Mouse (Mus musculus): ENCODE data around the gene Rnls. TPM values are rescaled to one million over a fixed set of nuclear protein-coding genes. Genes with fewer than 3 reads are reported as not detected.

The Rnls gene
- polyA plus RNA-seq, 1 experiment = 1.0 TPM

- DNase-seq (ENCODE audit: extremely low spot score in 1 of 2, low spot score in 1 of 2) = no peak
Measured at GRCm38 (mm10) chr19:33264224-33264993, 127.7 kb downstream of the Rnls start.

GRCm38 (mm10) chr19:33262421-33262820 is 129.7 kb downstream of the Rnls start:
- no peak for DNase-seq (ENCODE audit: extremely low spot score in 1 of 2, low spot score in 1 of 2)

GRCm38 (mm10) chr19:33259164-33259563 is 132.9 kb downstream of the Rnls start:
- no peak for DNase-seq (ENCODE audit: extremely low spot score in 1 of 2, low spot score in 1 of 2)

GRCm38 (mm10) chr19:33253893-33254292 is 138.2 kb downstream of the Rnls start:
- DNase-seq (ENCODE audit: extremely low spot score in 1 of 2, low spot score in 1 of 2) = no peak

- DNase-seq (ENCODE audit: extremely low spot score in 1 of 2, low spot score in 1 of 2) = peak; percentile 60 to 78
Measured at GRCm38 (mm10) chr19:33252226-33252625, 139.9 kb downstream of the Rnls start.

- no peak for DNase-seq (ENCODE audit: extremely low spot score in 1 of 2, low spot score in 1 of 2)
Measured at GRCm38 (mm10) chr19:33244196-33244595, 147.9 kb downstream of the Rnls start.

GRCm38 (mm10) chr19:33240386-33240785 is 151.7 kb downstream of the Rnls start:
- peak in 1 of 2 experiments; percentile 70 for DNase-seq (ENCODE audit: extremely low spot score in 1 of 2, low spot score in 1 of 2)

GRCm38 (mm10) chr19:33232902-33233301 is 159.2 kb downstream of the Rnls start:
- DNase-seq (ENCODE audit: extremely low spot score in 1 of 2, low spot score in 1 of 2) = peak in 1 of 2 experiments; percentile 36

- DNase-seq (ENCODE audit: extremely low spot score in 1 of 2, low spot score in 1 of 2) = no peak
Measured at GRCm38 (mm10) chr19:33231303-33231702, 160.8 kb downstream of the Rnls start.

- DNase-seq (ENCODE audit: extremely low spot score in 1 of 2, low spot score in 1 of 2) = peak; percentile 37 to 89
Measured at GRCm38 (mm10) chr19:33227004-33227403, 165.1 kb downstream of the Rnls start.

GRCm38 (mm10) chr19:33225858-33226705 is 166.0 kb downstream of the Rnls start:
- DNase-seq (ENCODE audit: extremely low spot score in 1 of 2, low spot score in 1 of 2) = peak in 1 of 2 experiments; percentile 53

GRCm38 (mm10) chr19:33225002-33225376 is 167.1 kb downstream of the Rnls start:
- DNase-seq (ENCODE audit: extremely low spot score in 1 of 2, low spot score in 1 of 2) = no peak

GRCm38 (mm10) chr19:33224181-33225001 is 167.7 kb downstream of the Rnls start:
- peak; percentile 88 to 91 for DNase-seq (ENCODE audit: extremely low spot score in 1 of 2, low spot score in 1 of 2)

- peak in 1 of 2 experiments; percentile 18 for DNase-seq (ENCODE audit: extremely low spot score in 1 of 2, low spot score in 1 of 2)
Measured at GRCm38 (mm10) chr19:33223766-33224165, 168.3 kb downstream of the Rnls start.

GRCm38 (mm10) chr19:33223276-33223675 is 168.8 kb downstream of the Rnls start:
- DNase-seq (ENCODE audit: extremely low spot score in 1 of 2, low spot score in 1 of 2) = no peak

GRCm38 (mm10) chr19:33222595-33223223 is 169.4 kb downstream of the Rnls start:
- no peak for DNase-seq (ENCODE audit: extremely low spot score in 1 of 2, low spot score in 1 of 2)

- no peak for DNase-seq (ENCODE audit: extremely low spot score in 1 of 2, low spot score in 1 of 2)
Measured at GRCm38 (mm10) chr19:33217791-33218300, 174.2 kb downstream of the Rnls start.

GRCm38 (mm10) chr19:33209709-33210108 is 182.4 kb downstream of the Rnls start:
- DNase-seq (ENCODE audit: extremely low spot score in 1 of 2, low spot score in 1 of 2) = no peak

- DNase-seq (ENCODE audit: extremely low spot score in 1 of 2, low spot score in 1 of 2) = no peak
Measured at GRCm38 (mm10) chr19:33207991-33208390, 184.1 kb downstream of the Rnls start.

GRCm38 (mm10) chr19:33205389-33205788 is 186.7 kb downstream of the Rnls start:
- DNase-seq (ENCODE audit: extremely low spot score in 1 of 2, low spot score in 1 of 2) = no peak

Measured in frontal cortex, adult 2 months (tissue).